Mouse (Mus musculus) forebrain, embryonic 11.5 days (tissue): ENCODE data around the gene Peli2. TPM values are rescaled to one million over a fixed set of nuclear protein-coding genes. Genes with fewer than 3 reads are reported as not detected.

Source experiments
- ATAC-seq: fragments of 200-750 bp; cut with Nextera tagmentation; replicated peaks from 2 replicates; pipeline ENCODE4 v1.8.0; 2017; ENCODE audit warnings: moderate TSS enrichment; ENCODE audit not compliant: low FRiP score
- DNase-seq: peaks from one replicate; pipeline ENCODE4 v3.0.0-alpha.2; 2017; ENCODE audit warnings: low spot score
- H3K27ac ChIP-seq: fragments of 300-500 bp; sonication (generic); 2 replicates; pipeline ENCODE4 v1.5.1; 2014; ENCODE audit warnings: low read depth, low read length
- H3K27me3 ChIP-seq: fragments of 300-500 bp; sonication (generic); 2 replicates; pipeline ENCODE4 v1.6.1; 2014; ENCODE audit warnings: mild to moderate bottlenecking, low read length, mixed read lengths; ENCODE audit not compliant: control insufficient read depth, insufficient read depth
- H3K36me3 ChIP-seq: fragments of 300-500 bp; sonication (generic); 2 replicates; pipeline ENCODE4 v1.6.1; 2014; ENCODE audit warnings: mild to moderate bottlenecking, low read length, moderate library complexity, mixed read lengths; ENCODE audit not compliant: control insufficient read depth, insufficient read depth
- H3K4me1 ChIP-seq: fragments of 300-500 bp; sonication (generic); replicated peaks from 2 replicates; pipeline ENCODE4 v1.6.1; 2014; ENCODE audit warnings: low read length, mixed read lengths; ENCODE audit not compliant: control insufficient read depth, insufficient read depth
- H3K4me2 ChIP-seq: fragments of 300-500 bp; sonication (generic); 2 replicates; pipeline ENCODE4 v1.6.1; 2014; ENCODE audit warnings: low read depth, mild to moderate bottlenecking, low read length, moderate library complexity, mixed read lengths; ENCODE audit not compliant: severe bottlenecking
- H3K4me3 ChIP-seq: fragments of 300-500 bp; sonication (generic); 2 replicates; pipeline ENCODE4 v1.5.1; 2014; ENCODE audit warnings: low read depth, low read length
- H3K9ac ChIP-seq: fragments of 300-500 bp; sonication (generic); 2 replicates; pipeline ENCODE4 v1.6.1; 2014; ENCODE audit warnings: low read length
- H3K9me3 ChIP-seq: fragments of 300-500 bp; sonication (generic); 2 replicates; pipeline ENCODE4 v1.6.1; 2016; ENCODE audit warnings: low read length, mixed read lengths; ENCODE audit not compliant: control insufficient read depth
- WGBS: fragments of 180-500 bp; shearing (Covaris S2); extraction: QIAGEN DNeasy Blood & Tissue Kit; methylation state at CpG from one replicate; pipeline ENCODE4 v1.1.7; 2014; 5-methylcytosine and 5-hydroxymethylcytosine counted together
- polyA plus RNA-seq: library from polyadenylated mRNA; unstranded; fragments of >200 nt; fragmentation: Nextera tagmentation; extraction: Ambion mirVana; gene quantifications from 2 replicates; pipeline ENCODE4 v1.2.1, GENCODE M21; 2014

Peli2 gene
- polyA plus RNA-seq, 1 experiment from 2014 or later = 8.6 TPM

DNA sequence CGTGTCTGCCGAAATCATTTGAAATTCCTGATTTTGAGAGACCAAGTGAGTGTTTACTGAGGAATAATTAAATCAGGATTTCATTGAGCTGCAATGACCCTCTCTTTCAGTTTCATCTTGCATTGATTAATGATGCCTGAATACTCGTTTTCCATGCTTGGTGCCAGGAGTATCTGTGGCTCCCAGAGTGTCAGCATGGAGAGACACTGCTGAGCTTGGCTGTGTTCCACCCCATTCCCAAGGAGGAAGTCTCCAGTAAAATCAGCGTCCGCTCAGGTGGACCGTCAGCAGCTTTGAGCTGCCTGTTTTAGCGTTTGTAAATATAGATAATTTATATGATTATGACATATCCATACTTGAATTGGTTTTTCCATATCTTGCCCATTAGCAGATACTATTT lies 137.1 kb downstream of the Peli2 start:
- Histone ChIP-seq H3K9ac (no peak overlapping the region), H3K4me3 (no peak overlapping the region), H3K27me3 (no peaks in the 10 kb centered on the region), H3K9me3 (no peaks in the 10 kb centered on the region), H3K4me1 (no peaks in the 10 kb centered on the region), H3K27ac (no peak overlapping the region), H3K4me2 (no peak overlapping the region), H3K36me3 (no peaks in the 10 kb centered on the region; the same call in 1 of the 2 replicates)
- ATAC-seq (no peak), DNase-seq (no peak)
- WGBS = 86% methylated on average over 7 of the region's 7 CpGs

- H3K9me3 ChIP-seq = no peaks in the 10 kb centered on the region
- H3K9ac ChIP-seq = no peak overlapping the region
- H3K4me2 ChIP-seq = no peak overlapping the region
- DNase-seq = no peak
- no peaks in the 10 kb centered on the region for H3K27me3 ChIP-seq
- 85% methylated on average over 10 of the region's 10 CpGs for WGBS
- H3K36me3 ChIP-seq = no peaks in the 10 kb centered on the region; the same call in 1 of the 2 replicates
- no peak for ATAC-seq
- H3K4me1 ChIP-seq = no peaks in the 10 kb centered on the region
- no peak overlapping the region for H3K27ac ChIP-seq
- no peak overlapping the region for H3K4me3 ChIP-seq
These were observed 138.2 kb downstream of the Peli2 start for GRCm38 (mm10) chr14:48258696-48259366.

DNA sequence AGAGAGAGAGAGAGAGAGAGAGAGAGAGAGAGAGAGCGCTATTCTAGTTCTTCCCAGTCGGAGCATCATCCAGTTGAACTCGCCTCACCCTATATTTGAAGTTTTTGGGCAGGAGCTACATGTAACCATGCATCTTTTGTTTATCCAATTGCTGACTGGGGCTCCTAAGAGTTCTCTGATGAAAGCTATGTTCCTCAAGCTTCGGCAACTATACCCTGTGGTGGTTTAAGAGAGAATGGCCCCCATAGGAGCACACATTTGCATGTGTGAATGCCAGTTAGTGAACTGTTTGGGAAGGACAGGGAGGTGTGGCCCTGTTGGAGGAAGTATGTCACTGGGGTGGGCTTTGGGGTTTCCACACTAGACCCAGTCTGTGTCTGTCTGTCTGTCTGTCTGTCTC lies 142.5 kb downstream of the Peli2 start:
- Histone ChIP-seq H3K4me2 (no peak overlapping the region), H3K9ac (no peak overlapping the region), H3K4me1 (no peaks in the 10 kb centered on the region), H3K4me3 (no peak overlapping the region), H3K9me3 (no peaks in the 10 kb centered on the region), H3K27ac (no peak overlapping the region), H3K27me3 (no peaks in the 10 kb centered on the region), H3K36me3 (no peaks in the 10 kb centered on the region)
- ATAC-seq = no peak
- WGBS = 91% methylated on average over 4 of the region's 4 CpGs
- DNase-seq = no peak

- Histone ChIP-seq H3K4me2 (no peak overlapping the region), H3K36me3 (no peaks in the 10 kb centered on the region), H3K9ac (no peak overlapping the region), H3K27ac (no peak overlapping the region), H3K9me3 (no peaks in the 10 kb centered on the region), H3K27me3 (no peaks in the 10 kb centered on the region), H3K4me3 (no peak overlapping the region), H3K4me1 (no peaks in the 10 kb centered on the region)
- DNase-seq (no peak), ATAC-seq (no peak)
- 84% methylated on average over 6 of the region's 6 CpGs for WGBS
These were observed 146.1 kb downstream of the Peli2 start for GRCm38 (mm10) chr14:48266710-48267109.

GRCm38 (mm10) chr14:48278291-48278690 lies 157.7 kb downstream of the Peli2 start:
- Histone ChIP-seq H3K4me3 (no peak overlapping the region), H3K27me3 (no peaks in the 10 kb centered on the region), H3K4me2 (no peak overlapping the region), H3K9ac (no peak overlapping the region), H3K9me3 (no peaks in the 10 kb centered on the region), H3K4me1 (no peaks in the 10 kb centered on the region), H3K27ac (no peak overlapping the region), H3K36me3 (no peaks in the 10 kb centered on the region)
- WGBS = 90% methylated on average over 1 of the region's 1 CpGs
- no peak for ATAC-seq
- DNase-seq = no peak

GRCm38 (mm10) chr14:48286949-48287348 lies 166.3 kb downstream of the Peli2 start:
- WGBS = 82% methylated on average over 5 of the region's 5 CpGs
- Histone ChIP-seq H3K9me3 (no peaks in the 10 kb centered on the region), H3K36me3 (no peaks in the 10 kb centered on the region), H3K27me3 (no peaks in the 10 kb centered on the region), H3K9ac (no peak overlapping the region), H3K4me1 (no peaks in the 10 kb centered on the region), H3K4me3 (no peak overlapping the region), H3K27ac (no peak overlapping the region), H3K4me2 (no peak overlapping the region)
- ATAC-seq (no peak), DNase-seq (no peak)

DNA sequence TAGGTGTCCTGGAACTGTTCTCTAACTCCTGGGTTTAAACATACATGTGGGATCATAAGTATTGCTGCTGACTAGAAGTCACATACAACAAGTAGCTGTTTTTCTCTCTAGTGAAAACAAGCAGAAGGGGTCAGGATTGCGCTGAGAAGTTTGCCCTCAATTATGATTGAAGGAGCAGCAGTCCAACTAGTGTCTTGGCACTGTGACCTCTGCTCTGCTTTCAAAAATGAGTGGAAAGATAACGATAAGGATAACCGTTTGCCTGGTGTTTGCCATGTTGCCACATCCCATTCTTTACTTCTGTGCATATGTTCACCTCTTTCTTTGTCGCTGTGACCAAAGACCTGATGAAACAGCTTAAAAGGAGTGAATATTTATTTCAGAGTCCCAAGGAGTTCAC lies 167.0 kb downstream of the Peli2 start:
- no peak for DNase-seq
- H3K4me1 ChIP-seq = no peaks in the 10 kb centered on the region
- no peaks in the 10 kb centered on the region for H3K9me3 ChIP-seq
- no peaks in the 10 kb centered on the region for H3K27me3 ChIP-seq
- no peak overlapping the region for H3K9ac ChIP-seq
- WGBS = 86% methylated on average over 4 of the region's 4 CpGs
- no peaks in the 10 kb centered on the region for H3K36me3 ChIP-seq
- H3K4me2 ChIP-seq = no peak overlapping the region
- no peak for ATAC-seq
- no peak overlapping the region for H3K27ac ChIP-seq
- no peak overlapping the region for H3K4me3 ChIP-seq

DNA sequence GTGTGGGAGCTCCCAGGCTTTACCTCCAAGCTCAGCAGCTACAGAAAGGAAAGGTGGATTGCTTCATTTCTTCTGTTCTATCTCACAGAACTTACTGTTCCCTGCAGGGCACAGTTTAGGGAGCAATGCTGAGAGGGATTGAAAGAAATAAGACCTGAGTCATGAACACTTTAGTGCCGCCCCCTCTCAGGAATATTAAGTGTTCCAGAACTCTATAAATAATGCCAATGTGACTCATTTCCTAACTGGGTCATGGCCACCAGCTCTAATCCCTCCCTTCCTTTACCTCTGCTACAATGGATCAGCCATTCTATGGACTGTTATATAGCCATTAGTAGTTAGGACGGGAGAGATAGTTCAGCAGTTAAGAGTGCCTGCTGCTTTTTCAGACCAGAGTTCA lies 168.0 kb downstream of the Peli2 start:
- H3K4me3 ChIP-seq = no peak overlapping the region
- DNase-seq = no peak
- H3K4me1 ChIP-seq = no peaks in the 10 kb centered on the region
- no peak overlapping the region for H3K9ac ChIP-seq
- WGBS = 87% methylated on average over 2 of the region's 2 CpGs
- no peak for ATAC-seq
- H3K36me3 ChIP-seq = no peaks in the 10 kb centered on the region
- no peak overlapping the region for H3K4me2 ChIP-seq
- no peak overlapping the region for H3K27ac ChIP-seq
- no peaks in the 10 kb centered on the region for H3K9me3 ChIP-seq
- no peaks in the 10 kb centered on the region for H3K27me3 ChIP-seq
